Mouse (Mus musculus): ENCODE measurements at regions not wholly inside any gene's neighbourhood (a gene's known extent, or its start where the extent isn't known, plus 50 kb on each side); places are given as distances from the start of the nearest gene placed in this dataset.

DNA sequence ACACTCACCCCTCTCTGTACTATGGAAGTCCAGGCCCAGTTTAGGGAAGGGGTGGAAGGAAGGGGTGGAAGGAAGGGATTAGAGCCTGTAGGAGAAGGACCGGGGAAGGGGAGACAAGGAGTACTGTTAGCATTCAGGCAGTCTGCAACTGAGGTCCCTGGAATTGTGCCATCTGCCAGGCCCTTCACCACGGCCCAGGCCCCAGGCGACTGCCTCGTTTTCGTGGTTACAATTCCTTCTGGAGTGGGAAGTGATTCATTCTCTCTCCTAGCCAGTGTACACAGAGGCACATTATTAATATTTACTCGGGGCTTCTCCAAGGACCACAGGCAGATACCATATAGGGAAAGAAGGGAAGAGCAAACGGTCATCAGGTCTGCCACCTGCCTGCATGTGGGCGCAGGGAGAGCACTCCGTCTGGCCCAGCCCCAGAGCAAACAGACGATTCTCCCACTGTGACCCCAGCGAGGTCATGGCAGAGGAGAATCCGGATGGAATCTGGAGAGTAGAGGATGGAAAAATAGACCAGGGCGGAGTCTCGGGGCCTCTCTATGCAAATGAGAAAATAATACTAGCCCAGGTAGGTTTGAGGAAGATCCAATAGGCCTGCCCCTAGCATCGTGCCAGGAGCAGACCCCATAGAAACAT lies 354.0 kb downstream of the Ptpru start:
- no peak for TF ChIP-seq POLR2A (IDR thresholded peaks at IDR 0.05; ENCODE audit: control insufficient read depth, low read depth, low read length)
- no peak for TF ChIP-seq CTCF (IDR thresholded peaks at IDR 0.05; ENCODE audit: control insufficient read depth, insufficient read depth, insufficient replicate concordance, low read depth, low read length)

Data from testis, adult 2 months (tissue).